Mouse (Mus musculus): ENCODE measurements around the gene Arfgef2. TPM values are rescaled to one million over a fixed set of nuclear protein-coding genes. Genes with fewer than 3 reads are reported as not detected.
"Not testable (repeated sequence)": the region's sequence is repeated elsewhere in the genome, so short reads cannot be mapped to it uniquely, and the experiment has no call there.

Arfgef2 gene
- polyA plus RNA-seq, 1 experiment from 2014 or later, result 4.6 TPM

- Histone ChIP-seq H3K4me2 (peak overlapping the region; percentile 83), H3K4me3 (peak overlapping the region; percentile 56), H3K4me1 (peaks cover 17% of the 10 kb centered on the region), H3K27me3 (no peaks in the 10 kb centered on the region), H3K9ac (peak overlapping the region; percentile 53), H3K9me3 (no peaks in the 10 kb centered on the region), H3K36me3 (no peaks in the 10 kb centered on the region), H3K27ac (0 out of 2 replicates have a peak overlapping the region, but pooled peaks have one; percentile 5)
- whole genome bisulfite sequencing, result under 1% methylated on average over 35 of the region's 35 CpGs
- ATAC-seq (ENCODE audit: insufficient number of reproducible peaks, low FRiP score, low TSS enrichment, low read depth), result peak; percentile 86
Measured at GRCm38 (mm10) chr2:166786353-166787004, 18.9 kb upstream of the Arfgef2 start.

- Histone ChIP-seq H3K9me3 (no peaks in the 10 kb centered on the region), H3K36me3 (peaks cover 9% of the 10 kb centered on the region; the same call in 1 of the 2 replicates), H3K9ac (no peak overlapping the region), H3K4me1 (peaks cover 10% of the 10 kb centered on the region), H3K27me3 (no peaks in the 10 kb centered on the region), H3K4me3 (no peak overlapping the region), H3K27ac (no peak overlapping the region), H3K4me2 (no peak overlapping the region)
- no peak for ATAC-seq (ENCODE audit: insufficient number of reproducible peaks, low FRiP score, low TSS enrichment, low read depth)
- 78% methylated on average over 5 of the region's 5 CpGs for WGBS
Measured at GRCm38 (mm10) chr2:166791738-166792137, 13.7 kb upstream of the Arfgef2 start.

GRCm38 (mm10) chr2:166792355-166792754 lies 13.0 kb upstream of the Arfgef2 start, which contains the start of gene Trp53rkb:
Gene Trp53rkb (plus strand): TSS chr2:166792531.
- Histone ChIP-seq H3K9me3 (no peaks in the 10 kb centered on the region), H3K4me1 (peaks cover 6% of the 10 kb centered on the region), H3K27me3 (no peaks in the 10 kb centered on the region), H3K4me3 (peak within 1 kb of the TSS; percentile 82), H3K27ac (peak within 1 kb of the TSS; percentile 78), H3K4me2 (peak within 1 kb of the TSS; percentile 59), H3K36me3 (peaks cover 16% of the 10 kb centered on the region), H3K9ac (peak within 1 kb of the TSS; percentile 88; the same call in 1 of the 2 replicates)
- no peak for ATAC-seq (ENCODE audit: insufficient number of reproducible peaks, low FRiP score, low TSS enrichment, low read depth)
- WGBS, result 81% methylated on average over 5 of the region's 5 CpGs

GRCm38 (mm10) chr2:166793542-166794214 lies 11.7 kb upstream of the Arfgef2 start:
- Histone ChIP-seq H3K27ac (peak overlapping the region; percentile 78), H3K9ac (peak overlapping the region; percentile 88), H3K36me3 (peaks cover 28% of the 10 kb centered on the region), H3K4me2 (peak overlapping the region; percentile 59), H3K4me3 (peak overlapping the region; percentile 82)
- ATAC-seq (ENCODE audit: insufficient number of reproducible peaks, low FRiP score, low TSS enrichment, low read depth), result peak; percentile 85; the same call in 1 of the 2 replicates
- not testable (repeated sequence) for H3K4me1 ChIP-seq, H3K9me3 ChIP-seq, H3K27me3 ChIP-seq
- WGBS, result under 1% methylated on average over 65 of the region's 76 CpGs

GRCm38 (mm10) chr2:166799615-166800472 lies 5.5 kb upstream of the Arfgef2 start:
- WGBS, result 76% methylated on average over 11 of the region's 11 CpGs
- no peak overlapping the region for H3K27ac ChIP-seq
- H3K4me2 ChIP-seq, result no peak overlapping the region
- H3K9ac ChIP-seq, result no peak overlapping the region
- H3K4me1 ChIP-seq, result peaks cover under 1% of the 10 kb centered on the region; the same call in 1 of the 2 replicates
- ATAC-seq (ENCODE audit: insufficient number of reproducible peaks, low FRiP score, low TSS enrichment, low read depth), result no peak
- H3K4me3 ChIP-seq, result no peak overlapping the region
- no peaks in the 10 kb centered on the region for H3K27me3 ChIP-seq
- peaks cover 28% of the 10 kb centered on the region for H3K36me3 ChIP-seq
- H3K9me3 ChIP-seq, result no peaks in the 10 kb centered on the region

GRCm38 (mm10) chr2:166800473-166800857 lies 4.9 kb upstream of the Arfgef2 start:
- peaks cover 28% of the 10 kb centered on the region for H3K36me3 ChIP-seq
- ATAC-seq (ENCODE audit: insufficient number of reproducible peaks, low FRiP score, low TSS enrichment, low read depth), result no peak
- no peak overlapping the region for H3K27ac ChIP-seq
- no peaks in the 10 kb centered on the region for H3K9me3 ChIP-seq
- no peak overlapping the region for H3K4me2 ChIP-seq
- WGBS, result 81% methylated on average over 7 of the region's 7 CpGs
- no peak overlapping the region for H3K9ac ChIP-seq
- H3K4me1 ChIP-seq, result no peaks in the 10 kb centered on the region
- no peak overlapping the region for H3K4me3 ChIP-seq
- H3K27me3 ChIP-seq, result no peaks in the 10 kb centered on the region

GRCm38 (mm10) chr2:166801436-166801835 lies 4.0 kb upstream of the Arfgef2 start:
- no peak overlapping the region for H3K9ac ChIP-seq
- no peak for ATAC-seq (ENCODE audit: insufficient number of reproducible peaks, low FRiP score, low TSS enrichment, low read depth)

GRCm38 (mm10) chr2:166803298-166803697 lies 2.1 kb upstream of the Arfgef2 start:
- WGBS, result 84% methylated on average over 3 of the region's 3 CpGs

More at GRCm38 (mm10) chr2:166801436-166801835, 4.0 kb upstream of the Arfgef2 start:
- 78% methylated on average over 2 of the region's 2 CpGs for WGBS
- Histone ChIP-seq H3K27me3 (no peaks in the 10 kb centered on the region), H3K4me2 (no peak overlapping the region), H3K9me3 (no peaks in the 10 kb centered on the region), H3K36me3 (peaks cover 22% of the 10 kb centered on the region), H3K4me1 (peaks cover 8% of the 10 kb centered on the region; the same call in 1 of the 2 replicates), H3K27ac (no peak overlapping the region), H3K4me3 (no peak overlapping the region)

GRCm38 (mm10) chr2:166806173-166806705 lies 851 bp downstream of the Arfgef2 start:
- Histone ChIP-seq H3K9ac (peak overlapping the region; percentile 59), H3K4me1 (peaks cover 16% of the 10 kb centered on the region; the same call in 1 of the 2 replicates), H3K27me3 (no peaks in the 10 kb centered on the region), H3K36me3 (no peaks in the 10 kb centered on the region), H3K4me3 (peak overlapping the region; percentile 83), H3K9me3 (no peaks in the 10 kb centered on the region), H3K4me2 (peak overlapping the region; percentile 82), H3K27ac (peak overlapping the region; percentile 79; the same call in 1 of the 2 replicates)
- 18% methylated on average over 14 of the region's 14 CpGs for WGBS
- 0 out of 2 replicates have a peak, but pooled peaks have one; percentile 17 for ATAC-seq (ENCODE audit: insufficient number of reproducible peaks, low FRiP score, low TSS enrichment, low read depth)

More at GRCm38 (mm10) chr2:166803298-166803697, 2.1 kb upstream of the Arfgef2 start:
- no peak overlapping the region for H3K4me3 ChIP-seq
- no peaks in the 10 kb centered on the region for H3K9me3 ChIP-seq
- H3K4me1 ChIP-seq, result peaks cover 16% of the 10 kb centered on the region; the same call in 1 of the 2 replicates
- no peak overlapping the region for H3K9ac ChIP-seq
- H3K27ac ChIP-seq, result no peak overlapping the region
- H3K27me3 ChIP-seq, result no peaks in the 10 kb centered on the region
- H3K36me3 ChIP-seq, result peaks cover 3% of the 10 kb centered on the region
- no peak for ATAC-seq (ENCODE audit: insufficient number of reproducible peaks, low FRiP score, low TSS enrichment, low read depth)
- H3K4me2 ChIP-seq, result no peak overlapping the region

- WGBS, result 72% methylated on average over 6 of the region's 6 CpGs
- Histone ChIP-seq H3K27me3 (no peaks in the 10 kb centered on the region), H3K36me3 (no peaks in the 10 kb centered on the region), H3K9ac (no peak overlapping the region), H3K4me1 (peaks cover 16% of the 10 kb centered on the region; the same call in 1 of the 2 replicates), H3K9me3 (no peaks in the 10 kb centered on the region), H3K4me2 (peak overlapping the region; percentile 82; the same call in 1 of the 2 replicates), H3K4me3 (peak overlapping the region; percentile 83; the same call in 1 of the 2 replicates), H3K27ac (no peak overlapping the region)
- ATAC-seq (ENCODE audit: insufficient number of reproducible peaks, low FRiP score, low TSS enrichment, low read depth), result no peak
Measured at GRCm38 (mm10) chr2:166806813-166807212, 1.4 kb downstream of the Arfgef2 start.

GRCm38 (mm10) chr2:166809499-166809898 lies 4.1 kb downstream of the Arfgef2 start:
- WGBS, result 91% methylated on average over 5 of the region's 5 CpGs
- no peak overlapping the region for H3K27ac ChIP-seq

More at GRCm38 (mm10) chr2:166809499-166809898, 4.1 kb downstream of the Arfgef2 start:
- H3K9ac ChIP-seq, result no peak overlapping the region
- H3K4me2 ChIP-seq, result no peak overlapping the region
- no peak overlapping the region for H3K4me3 ChIP-seq
- H3K4me1 ChIP-seq, result peaks cover 16% of the 10 kb centered on the region; the same call in 1 of the 2 replicates
- H3K9me3 ChIP-seq, result no peaks in the 10 kb centered on the region
- no peaks in the 10 kb centered on the region for H3K36me3 ChIP-seq
- no peaks in the 10 kb centered on the region for H3K27me3 ChIP-seq
- ATAC-seq (ENCODE audit: insufficient number of reproducible peaks, low FRiP score, low TSS enrichment, low read depth), result no peak
